Mouse (Mus musculus): ENCODE measurements around the gene Taar8b.
A peak's percentile ranks its signal among the peaks of the same experiment; 100 is the strongest.
"Not testable (repeated sequence)": the region's sequence is repeated elsewhere in the genome, so short reads cannot be mapped to it uniquely, and the experiment has no call there.

Gene Taar8b

DNA sequence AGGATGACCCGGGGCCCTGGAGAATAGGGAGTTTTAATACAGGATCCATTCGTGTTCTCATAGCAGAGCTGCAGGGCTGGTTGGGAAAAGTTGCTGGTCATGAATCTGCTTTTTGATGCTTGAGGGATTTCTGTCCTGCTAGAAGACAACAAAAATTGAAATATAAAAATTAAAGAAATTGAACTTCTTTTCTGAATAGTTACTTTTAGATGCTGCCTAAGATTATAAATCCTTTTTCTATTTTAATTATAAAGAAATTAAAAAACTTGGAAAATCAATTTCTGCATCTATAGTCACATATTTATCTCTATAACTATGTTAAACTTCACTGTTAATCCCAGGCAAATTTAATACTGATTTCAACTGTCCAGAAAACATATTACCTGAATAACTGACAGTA, at the start of gene Taar8b:
Gene Taar8b, minus strand, starts transcription at position 101 of the 400 bp plus-strand sequence.
- no peak for DNase-seq (ENCODE audit: low spot score)

DNA sequence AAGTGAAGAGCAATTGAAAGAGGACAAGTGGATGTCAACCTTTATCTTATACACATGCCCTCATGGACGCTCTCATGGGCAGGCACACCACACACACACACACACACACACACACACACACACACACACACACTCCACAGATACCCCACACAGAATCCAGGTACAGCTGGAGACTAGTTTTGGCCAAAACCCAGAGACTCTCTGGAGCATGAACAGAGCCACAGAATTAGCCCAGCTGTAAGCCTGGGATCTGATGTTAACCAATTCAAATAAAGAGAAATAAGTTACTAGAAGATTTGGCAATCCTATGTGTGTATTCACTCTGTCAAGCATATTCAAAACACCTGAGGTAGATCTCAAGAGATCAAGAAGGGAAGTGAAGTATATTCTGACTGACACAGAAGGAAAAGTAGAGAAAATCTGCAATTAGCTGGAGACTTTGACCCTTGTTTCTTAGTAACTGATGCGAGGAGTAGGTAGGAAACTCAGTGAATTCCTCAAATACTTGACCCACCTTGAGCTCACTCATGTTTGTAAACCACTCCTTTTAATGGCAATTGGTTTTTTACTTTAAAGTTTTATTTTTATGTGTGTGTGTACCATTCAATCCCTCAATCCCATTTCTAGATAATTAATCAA, 46.6 kb upstream of the Taar8b start:
- no peak for DNase-seq (ENCODE audit: low spot score)

DNA sequence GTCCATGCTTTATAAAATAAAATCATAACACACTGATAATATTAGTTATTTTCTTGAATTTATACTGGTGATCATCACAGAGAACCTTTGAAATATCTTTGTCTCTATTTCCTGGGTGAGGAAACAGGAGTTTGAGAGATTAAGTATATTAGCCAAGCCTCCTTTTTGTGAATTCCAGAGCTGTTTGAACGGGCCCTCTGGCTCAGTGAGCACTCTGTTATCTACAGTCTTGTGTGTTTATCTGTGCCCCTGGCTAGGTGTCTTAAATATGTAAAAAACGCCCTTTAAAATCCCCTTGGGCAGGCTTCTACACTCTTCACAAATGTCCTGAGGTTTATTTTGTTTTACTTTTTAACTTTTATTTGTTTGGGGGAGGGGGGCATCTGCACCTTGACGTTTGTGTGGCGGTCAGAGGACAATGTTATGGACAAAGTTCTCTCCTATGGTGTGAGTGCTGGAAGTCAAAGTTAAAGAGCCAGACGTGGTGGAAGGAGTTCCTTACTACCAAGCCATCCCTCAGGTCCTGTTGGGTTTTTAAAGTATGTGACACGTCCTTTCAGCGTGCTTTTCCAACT, 42.1 kb upstream of the Taar8b start:
- no peak for DNase-seq (ENCODE audit: low spot score)

- DNase-seq (ENCODE audit: low spot score), result no peak
These were observed 41.0 kb upstream of the Taar8b start for GRCm38 (mm10) chr10:24133132-24133531.

DNA sequence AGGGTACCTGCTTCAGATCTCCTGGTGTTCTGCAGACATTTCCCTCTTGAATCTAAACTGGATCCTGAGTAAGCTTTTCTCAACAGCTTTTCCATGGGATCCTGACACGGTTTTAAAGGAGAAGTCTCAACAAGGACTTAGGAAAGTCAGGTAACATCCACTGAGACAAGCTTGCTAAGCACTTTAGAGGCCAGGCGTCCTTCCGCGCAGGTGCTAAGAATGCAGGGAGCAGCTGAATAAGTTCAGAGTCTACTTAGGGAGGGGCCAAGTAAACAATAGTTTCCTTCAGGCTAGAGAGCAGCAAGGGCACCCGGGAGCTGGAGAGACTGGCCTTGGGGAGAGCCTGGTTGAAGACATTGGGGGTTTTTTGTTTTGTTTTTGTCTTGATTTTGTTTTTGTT, 40.2 kb upstream of the Taar8b start:
- DNase-seq (ENCODE audit: low spot score), result no peak

GRCm38 (mm10) chr10:24131451-24132262, 39.6 kb upstream of the Taar8b start:
- peak; percentile 48 for DNase-seq (ENCODE audit: low spot score)

- DNase-seq (ENCODE audit: low spot score), result no peak
These were observed 19.2 kb upstream of the Taar8b start for GRCm38 (mm10) chr10:24111116-24111778.

DNA sequence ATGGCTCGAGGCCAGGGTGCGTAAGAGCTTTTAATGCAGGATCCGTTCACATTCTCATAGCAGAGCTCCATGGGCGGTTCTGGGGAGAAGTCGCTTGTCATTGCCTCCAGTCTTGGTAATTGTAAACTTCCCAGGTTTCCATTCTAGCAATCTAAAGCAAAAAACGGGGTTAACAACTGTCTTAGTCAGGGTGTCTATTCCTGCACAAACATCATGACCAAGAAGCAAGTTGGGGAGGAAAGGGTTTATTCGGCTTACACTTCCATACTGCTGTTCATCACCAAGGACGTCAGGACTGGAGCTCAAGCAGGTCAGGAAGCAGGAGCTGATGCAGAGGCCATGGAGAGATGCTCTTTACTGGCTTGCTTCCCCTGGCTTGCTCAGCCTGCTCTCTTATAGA, 17.3 kb upstream of the Taar8b start, which contains the start of gene Taar9:
Gene Taar9, minus strand, starts transcription at position 101 of the 400 bp plus-strand sequence.
- not testable (repeated sequence) for DNase-seq (ENCODE audit: low spot score)

- no peak for DNase-seq (ENCODE audit: low spot score)
These were observed 16.1 kb upstream of the Taar8b start for GRCm38 (mm10) chr10:24108236-24108635.

GRCm38 (mm10) chr10:24107747-24108146, 15.7 kb upstream of the Taar8b start:
- no peak for DNase-seq (ENCODE audit: low spot score)

DNA sequence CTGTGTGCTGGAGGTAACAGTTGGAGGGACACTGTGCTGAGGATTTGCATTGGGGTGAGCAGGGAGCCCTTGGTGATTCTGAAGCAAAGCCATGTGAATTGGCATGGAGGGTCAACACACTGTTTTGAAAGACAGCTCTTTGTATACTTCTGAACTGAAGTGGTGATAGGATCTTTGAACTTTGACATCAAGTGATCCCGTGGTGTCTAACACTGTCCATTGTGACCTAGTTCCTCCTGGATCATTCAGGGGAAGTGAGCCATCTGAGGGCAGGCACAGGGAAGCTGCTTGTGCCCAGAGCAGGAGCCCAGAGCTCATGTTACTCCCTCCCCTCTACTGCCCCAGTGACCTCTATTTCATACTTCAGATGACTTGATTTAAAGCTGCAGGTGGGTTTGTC, 11.2 kb upstream of the Taar8b start:
- DNase-seq (ENCODE audit: low spot score), result not testable (repeated sequence)

GRCm38 (mm10) chr10:24101812-24102211, 9.7 kb upstream of the Taar8b start, which contains the start of gene Taar8c:
Gene Taar8c, minus strand, starts transcription at chr10:24101912.
- not testable (repeated sequence) for DNase-seq (ENCODE audit: low spot score)

DNA sequence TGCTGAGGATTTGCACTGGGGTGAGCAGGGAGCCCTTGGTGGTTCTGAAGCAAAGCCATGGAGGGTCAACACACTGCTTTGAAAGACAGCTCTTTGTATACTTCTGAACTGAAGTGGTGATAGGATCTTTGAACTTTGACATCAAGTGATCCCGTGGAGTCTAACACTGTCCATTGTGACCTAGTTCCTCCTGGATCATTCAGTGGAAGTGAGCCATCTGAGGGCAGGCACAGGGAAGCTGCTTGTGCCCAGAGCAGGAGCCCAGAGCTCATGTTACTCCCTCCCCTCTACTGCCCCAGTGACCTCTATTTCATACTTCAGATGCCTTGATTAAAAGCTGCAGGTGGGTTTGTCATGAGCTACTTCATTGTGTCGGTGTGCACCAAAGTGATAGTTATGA, 4.9 kb upstream of the Taar8b start:
- DNase-seq (ENCODE audit: low spot score), result not testable (repeated sequence)

- DNase-seq (ENCODE audit: low spot score), result no peak
These were observed 4.9 kb downstream of the Taar8b start for GRCm38 (mm10) chr10:24087168-24087567.

GRCm38 (mm10) chr10:24086555-24086954, 5.5 kb downstream of the Taar8b start:
- no peak for DNase-seq (ENCODE audit: low spot score)

DNA sequence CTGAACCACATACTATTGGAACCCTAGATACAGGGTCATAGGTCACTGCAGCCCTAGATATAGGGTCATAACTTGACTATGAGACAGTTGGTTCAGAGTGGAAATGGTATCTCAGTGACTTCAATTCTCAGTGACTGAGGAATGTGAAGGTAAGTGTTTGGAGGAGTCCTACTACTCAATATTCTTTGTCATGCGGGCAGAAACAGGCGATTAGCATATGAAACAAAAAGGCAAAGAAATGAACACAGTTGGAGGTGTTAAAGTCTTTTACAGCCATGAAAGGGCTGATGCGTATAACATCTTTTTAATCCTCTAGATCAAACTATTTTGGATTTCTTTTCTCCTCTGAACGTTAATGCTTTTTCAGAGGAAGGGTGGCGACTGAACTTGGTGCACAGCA, 6.2 kb downstream of the Taar8b start:
- no peak for DNase-seq (ENCODE audit: low spot score)

DNA sequence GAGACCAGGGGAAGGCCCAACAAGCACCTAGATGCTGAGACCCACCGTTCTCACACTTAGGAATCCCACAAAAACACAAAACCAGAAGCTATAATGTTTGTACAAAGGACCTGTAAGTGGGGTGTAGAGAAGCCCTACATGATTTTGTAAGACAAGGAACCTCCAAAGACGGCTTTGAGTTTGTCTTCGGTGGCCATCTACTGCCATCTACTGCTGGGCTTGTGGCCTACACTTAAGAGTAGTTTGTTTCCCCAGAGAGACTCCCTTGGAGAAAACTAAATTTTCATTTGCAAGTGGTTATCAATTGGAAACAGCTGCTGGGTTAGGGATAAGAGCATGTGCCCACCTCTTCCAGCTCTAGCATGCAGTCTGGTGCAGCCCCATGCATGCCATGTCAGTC, 11.9 kb downstream of the Taar8b start:
- no peak for DNase-seq (ENCODE audit: low spot score)

- DNase-seq (ENCODE audit: low spot score), result not testable (repeated sequence)
These were observed 15.9 kb downstream of the Taar8b start, which contains the start of gene Taar8a for GRCm38 (mm10) chr10:24076200-24076599. Gene Taar8a, plus strand, starts transcription at chr10:24076500.

DNA sequence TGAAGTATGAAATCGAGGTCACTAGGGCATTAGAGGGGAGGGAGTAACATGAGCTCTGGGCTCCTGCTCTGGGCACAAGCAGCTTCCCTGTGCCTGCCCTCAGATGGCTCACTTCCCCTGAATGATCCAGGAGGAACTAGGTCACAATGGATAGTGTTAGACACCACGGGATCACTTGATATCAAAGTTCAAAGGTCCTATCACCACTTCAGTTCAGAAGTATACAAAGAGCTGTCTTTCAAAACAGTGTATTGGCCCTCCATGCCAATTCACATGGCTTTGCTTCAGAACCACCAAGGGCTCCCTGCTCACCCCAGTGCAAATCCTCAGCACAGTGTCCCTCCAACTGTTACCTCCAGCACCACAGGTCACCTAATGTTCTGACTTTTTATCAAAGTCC, 17.3 kb downstream of the Taar8b start:
- not testable (repeated sequence) for DNase-seq (ENCODE audit: low spot score)

DNA sequence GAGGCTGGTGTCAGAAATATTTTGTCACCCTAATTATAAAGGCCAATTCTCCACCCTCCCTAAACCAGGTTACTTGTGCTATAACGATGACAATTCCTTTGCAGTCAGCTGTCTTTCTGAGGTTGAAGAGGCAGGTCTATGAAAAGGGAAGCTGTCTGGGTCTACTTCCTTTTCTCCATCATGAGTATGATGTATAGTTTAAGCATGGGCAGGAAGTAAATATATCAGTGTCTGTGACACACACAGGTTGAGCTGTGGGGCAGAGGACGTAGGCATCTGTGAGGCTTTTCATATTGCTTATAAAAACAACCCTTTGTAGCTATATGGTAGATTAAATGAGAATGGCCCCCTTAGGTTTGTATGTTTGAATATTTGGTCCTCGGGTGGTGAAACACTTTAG, 33.1 kb downstream of the Taar8b start:
- no peak for DNase-seq (ENCODE audit: low spot score)

DNA sequence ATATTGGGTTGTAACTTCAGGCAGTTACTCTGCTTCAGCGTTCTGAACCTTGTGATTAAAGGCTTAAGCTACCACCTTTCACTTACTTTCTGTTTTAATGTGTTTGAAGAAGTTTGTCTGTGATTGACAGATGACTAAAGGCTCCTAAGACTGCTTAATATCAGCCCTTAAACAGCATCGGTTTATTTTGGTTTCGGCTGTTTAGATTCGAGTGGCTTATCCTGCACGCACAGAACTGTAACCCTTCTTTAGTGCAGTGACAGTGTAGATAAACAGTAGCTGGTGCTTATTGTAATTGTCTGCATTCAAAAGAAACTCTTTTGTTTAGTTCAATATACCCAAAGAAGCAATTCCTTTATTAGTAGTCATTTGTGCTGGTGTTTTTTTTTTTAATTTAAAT, 40.1 kb downstream of the Taar8b start:
- DNase-seq (ENCODE audit: low spot score), result no peak

- DNase-seq (ENCODE audit: low spot score), result no peak
These were observed 42.9 kb downstream of the Taar8b start, which contains the start of gene Taar7f for GRCm38 (mm10) chr10:24049210-24049609. Gene Taar7f, plus strand, starts transcription at chr10:24049510.

Data from left cerebral cortex, adult 11 months (tissue).